Comparison of ENCODE assay signal across 10 mouse cellular contexts in the genomic region with DNA sequence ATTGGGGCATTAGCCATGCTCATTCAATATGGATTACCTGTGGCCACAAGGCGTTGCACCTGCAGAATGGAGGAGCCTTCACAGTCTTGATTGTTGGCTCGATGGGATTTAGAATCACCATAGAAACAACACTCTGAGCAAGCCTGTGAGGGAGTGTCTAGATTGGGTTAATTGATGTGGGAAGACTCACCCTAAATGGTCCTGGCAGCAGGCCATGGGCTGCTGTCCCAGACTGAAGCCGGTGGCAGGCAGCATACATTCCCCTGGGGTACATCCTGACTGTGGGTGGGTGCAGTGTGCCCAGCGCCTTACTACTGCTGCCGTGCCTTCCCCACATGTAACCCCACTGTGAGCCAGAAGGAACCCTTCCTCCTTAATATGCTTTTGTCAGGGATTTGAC. TPM values are rescaled to one million over a fixed set of nuclear protein-coding genes. Genes with fewer than 3 reads are reported as not detected.
DNase-seq lines count a peak whose midpoint lies in the region; ATAC-seq lines count a peak whose summit lies in the region.
"Had no signal": no experiment of that assay in that cellular context is flagged by ENCODE, and none has a peak within 500 bp of the region (broad histone marks: within the 10 kb centered on the region; RNA-seq: fewer than 3 reads in every experiment).

No protein-coding gene starts in this region.

- no peak overlapping the region for H3K9ac ChIP-seq in forebrain, embryonic 16.5 days (replicated peaks; ENCODE audit: low read depth, low read length)
- no peak overlapping the region for H3K9ac ChIP-seq in neural tube, embryonic 13.5 days
- H3K9ac ChIP-seq: embryonic facial prominence, embryonic 13.5 days had no signal

- WGBS in forebrain, embryonic 16.5 days: 8% methylated on average over 5 of the region's 5 CpGs
- WGBS in neural tube, embryonic 13.5 days: 22% methylated on average over 5 of the region's 5 CpGs

- no peak overlapping the region for H3K27ac ChIP-seq in forebrain, embryonic 16.5 days (ENCODE audit: low read length)
- H3K27ac ChIP-seq in neural tube, embryonic 13.5 days (replicated peaks): no peak overlapping the region
- H3K27ac ChIP-seq: embryonic facial prominence, embryonic 13.5 days had no signal

- peaks cover 30% of the 10 kb centered on the region for H3K4me1 ChIP-seq in forebrain, embryonic 16.5 days (replicated peaks; ENCODE audit: control insufficient read depth, insufficient read depth, low read length)
- peaks cover 34% of the 10 kb centered on the region for H3K4me1 ChIP-seq in neural tube, embryonic 13.5 days (replicated peaks)

- H3K4me2 ChIP-seq in forebrain, embryonic 16.5 days (ENCODE audit: low read length): no peak overlapping the region
- no peak overlapping the region for H3K4me2 ChIP-seq in neural tube, embryonic 13.5 days
- H3K4me2 ChIP-seq: embryonic facial prominence, embryonic 13.5 days had no signal

- H3K27me3 ChIP-seq in forebrain, embryonic 16.5 days (replicated peaks; ENCODE audit: control insufficient read depth, insufficient read depth, low read length): no peaks in the 10 kb centered on the region
- H3K27me3 ChIP-seq in neural tube, embryonic 13.5 days: no peaks in the 10 kb centered on the region
- H3K27me3 ChIP-seq: embryonic facial prominence, embryonic 13.5 days had no signal

- peak; percentile 72 for ATAC-seq in forebrain, embryonic 16.5 days
- ATAC-seq in neural tube, embryonic 13.5 days (ENCODE audit: low read depth): peak; percentile 76

- H3K4me3 ChIP-seq in forebrain, embryonic 16.5 days (replicated peaks; ENCODE audit: low read length): no peak overlapping the region
- no peak overlapping the region for H3K4me3 ChIP-seq in neural tube, embryonic 13.5 days
- H3K4me3 ChIP-seq: embryonic facial prominence, embryonic 13.5 days had no signal

- no peaks in the 10 kb centered on the region for H3K9me3 ChIP-seq in forebrain, embryonic 16.5 days (ENCODE audit: control insufficient read depth, low read length)
- H3K9me3 ChIP-seq in neural tube, embryonic 13.5 days: no peaks in the 10 kb centered on the region
- H3K9me3 ChIP-seq: embryonic facial prominence, embryonic 13.5 days had no signal

- H3K36me3 ChIP-seq in forebrain, embryonic 16.5 days (ENCODE audit: control insufficient read depth, insufficient read depth): no peaks in the 10 kb centered on the region
- no peaks in the 10 kb centered on the region for H3K36me3 ChIP-seq in neural tube, embryonic 13.5 days
- H3K36me3 ChIP-seq: embryonic facial prominence, embryonic 13.5 days had no signal

- peak; percentile 39 for DNase-seq in adrenal gland, postnatal 10 days
- no peak for DNase-seq in adrenal gland, adult 8-10 months
- DNase-seq in kidney, postnatal 10 days: peak; percentile 62
- DNase-seq in kidney, adult 11 months: no peak
- DNase-seq in layer of hippocampus, postnatal 36 days: no peak
- no peak for DNase-seq in layer of hippocampus, adult 11-12 months (ENCODE audit: low spot score)
- DNase-seq: lung, postnatal 14 days had no signal

RNA-seq across cellular contexts. Expression of a gene that starts 38.3 kb away (rescaled TPM):
- total RNA-seq in adrenal gland, postnatal 10 days (2021): 1 to 10 TPM; 4.8 to 6.5 TPM
- total RNA-seq in adrenal gland, adult 8-10 months (2022): 10 to 100 TPM in 1 of 4 experiments, 1 to 10 TPM in 3; 7.4 to 13.4 (median 9.1) TPM
- 2.4 and 2.6 TPM in 2 replicates for polyA plus RNA-seq in forebrain, embryonic 16.5 days (2015; fragmentation: Nextera tagmentation; extraction: Ambion mirVana)
- polyA plus RNA-seq in neural tube, embryonic 13.5 days (2015; fragmentation: Nextera tagmentation; extraction: Ambion mirVana): 1.8 and 1.9 TPM in 2 replicates
- total RNA-seq in layer of hippocampus, postnatal 36 days (2021): 10 to 100 TPM; 48.9 to 49.5 TPM

Comparison
In these comparisons a context has a peak if more than half of its experiments do, and no peak if none do; other contexts are left out.
1. DNase-seq: peak in adrenal gland, postnatal 10 days (single experiment) and kidney, postnatal 10 days (single experiment); none in adrenal gland, adult 8-10 months (single experiment), kidney, adult 11 months (single experiment), layer of hippocampus, postnatal 36 days (0 of 2) and layer of hippocampus, adult 11-12 months (single experiment).